Mouse (Mus musculus) E14TG2a.4 (cell line): ENCODE measurements around the gene Fam207a.

Experiments used
- CTCF ChIP-seq: conservative IDR thresholded peaks from 2 replicates; pipeline ENCODE4 v1.5.1; 2014; ENCODE audit warnings: low read length
- NANOG ChIP-seq: IDR thresholded peaks from 2 replicates; pipeline ENCODE4 v1.6.1; 2014; ENCODE audit warnings: borderline replicate concordance, low read length, mixed read lengths
- POU5F1 ChIP-seq: IDR thresholded peaks from 2 replicates; pipeline ENCODE4 v1.6.1; 2014; ENCODE audit warnings: low read length, borderline replicate concordance

DNA sequence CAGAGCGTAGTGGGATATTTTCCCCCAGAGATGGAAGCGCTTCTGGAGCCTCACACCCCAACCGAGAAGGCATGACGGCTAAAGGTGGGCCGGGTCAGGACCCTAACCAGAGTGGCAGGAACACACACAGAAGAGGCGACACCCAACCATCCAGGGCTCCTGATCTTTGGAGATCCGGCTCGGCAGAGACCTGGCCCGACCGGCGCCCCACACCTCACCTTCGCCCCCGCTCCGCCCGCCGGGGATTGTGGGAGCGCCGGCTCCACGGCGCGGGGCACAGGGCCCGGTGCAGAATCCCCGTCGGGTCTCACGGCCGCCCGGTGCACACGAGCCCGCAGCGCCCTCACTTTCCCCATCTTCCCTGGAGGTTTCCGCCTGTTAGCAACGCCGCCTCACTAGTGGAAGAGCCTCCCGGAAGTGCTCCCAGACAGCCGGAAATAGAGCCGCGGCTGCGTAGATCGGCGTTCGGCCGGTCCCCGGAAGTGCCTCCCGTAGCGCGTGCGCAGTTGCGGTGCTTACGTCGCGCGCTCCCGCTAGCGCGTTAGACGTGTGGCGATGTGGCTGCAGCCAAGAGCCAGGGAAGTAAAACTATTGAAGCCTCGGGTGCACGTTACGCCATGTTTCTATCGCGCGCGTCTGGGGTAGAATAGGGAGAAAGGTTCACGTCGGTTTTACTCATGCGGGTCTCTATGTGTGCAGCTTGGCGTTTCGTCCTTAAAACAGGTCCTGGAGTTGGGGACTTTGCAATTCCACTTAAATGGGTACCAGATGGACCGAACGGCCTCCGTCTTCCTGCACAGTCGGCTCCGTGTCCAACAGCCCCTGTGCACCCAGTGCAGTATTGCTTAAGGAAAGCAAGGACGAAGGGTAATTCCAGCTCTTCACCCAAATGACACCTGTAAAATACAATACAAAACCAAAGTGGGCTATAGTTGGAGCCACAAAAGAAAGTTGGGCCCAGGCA is at the start of gene Fam207a:
- no peak for TF ChIP-seq CTCF
- no peak for TF ChIP-seq NANOG
- TF ChIP-seq POU5F1, result no peak
